Mouse (Mus musculus): ENCODE measurements around the gene Olfr558. TPM values are rescaled to one million over a fixed set of nuclear protein-coding genes. Genes with fewer than 3 reads are reported as not detected.

Gene Olfr558
- total RNA-seq (2021), result 1 to 10 TPM; 6.2 TPM

- intact Hi-C loops (cut with DNase I), result no loop called here
- DNase-seq, result no peak
Measured at GRCm38 (mm10) chr7:102701915-102702314, at the start of gene Olfr558. Olfr558 (plus strand) TSS chr7:102702215.

DNA sequence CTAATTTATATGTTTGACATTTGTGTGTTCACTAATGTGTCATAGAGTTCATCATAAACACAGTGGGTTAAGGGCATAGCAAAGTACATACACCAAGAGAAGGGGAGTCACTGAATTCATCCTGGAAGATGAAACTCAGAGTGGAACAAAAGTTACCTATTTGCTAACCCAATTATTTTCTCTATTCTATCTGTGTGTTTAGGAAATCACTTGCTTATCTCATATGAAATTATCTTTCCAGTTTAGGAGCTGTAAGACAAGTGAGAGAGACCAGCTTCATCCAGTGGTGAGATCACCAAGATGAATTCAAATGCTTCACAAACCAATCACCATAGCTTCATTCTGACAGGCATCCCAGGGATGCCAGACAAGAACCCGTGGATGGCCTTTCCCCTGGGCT, 43.5 kb upstream of the Olfr558 start, which contains the start of gene Olfr555:
Gene Olfr555, plus strand, starts transcription at position 301 of the 400 bp plus-strand sequence.
- intact Hi-C loops (cut with DNase I), result no loop called here
- DNase-seq, result no peak

GRCm38 (mm10) chr7:102664599-102664998, 37.4 kb upstream of the Olfr558 start, which contains the start of gene Olfr556:
Olfr556 (plus strand) TSS chr7:102664899.
- no peak for DNase-seq
- intact Hi-C loops (cut with DNase I), result loop anchor here (2.0 to 10.0 kb wide), 2 partner anchors 90 to 254 kb away; partner anchors contain the start of genes Olfr560 and Olfr78

- intact Hi-C loops (cut with DNase I), result loop anchor here (2.0 to 10.0 kb wide), 2 partner anchors 89 to 253 kb away; partner anchors contain the start of genes Olfr560 and Olfr78
- DNase-seq, result peak in 1 of 2 experiments; percentile 26
Measured at GRCm38 (mm10) chr7:102665378-102665777, 36.6 kb upstream of the Olfr558 start.

DNA sequence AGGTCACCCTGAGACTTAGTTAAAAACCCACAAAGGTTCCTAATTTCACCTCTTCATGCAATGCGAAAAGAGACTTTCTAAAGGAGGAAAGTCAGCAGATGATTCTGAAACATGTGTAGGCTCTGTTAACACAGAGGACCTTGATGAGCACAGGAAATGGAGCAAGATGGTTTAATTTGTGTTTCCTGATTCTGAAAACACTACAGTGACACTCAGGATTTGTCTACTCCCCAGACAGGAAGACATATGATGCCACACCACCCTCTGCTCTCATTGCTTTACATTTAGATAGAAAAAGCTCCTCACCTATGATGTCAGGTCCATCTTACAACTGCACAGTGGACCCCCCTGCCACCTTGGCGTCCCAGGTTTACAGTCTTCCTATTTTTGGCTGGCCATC, 25.8 kb upstream of the Olfr558 start:
- intact Hi-C loops (cut with DNase I), result no loop called here
- no peak for DNase-seq

DNA sequence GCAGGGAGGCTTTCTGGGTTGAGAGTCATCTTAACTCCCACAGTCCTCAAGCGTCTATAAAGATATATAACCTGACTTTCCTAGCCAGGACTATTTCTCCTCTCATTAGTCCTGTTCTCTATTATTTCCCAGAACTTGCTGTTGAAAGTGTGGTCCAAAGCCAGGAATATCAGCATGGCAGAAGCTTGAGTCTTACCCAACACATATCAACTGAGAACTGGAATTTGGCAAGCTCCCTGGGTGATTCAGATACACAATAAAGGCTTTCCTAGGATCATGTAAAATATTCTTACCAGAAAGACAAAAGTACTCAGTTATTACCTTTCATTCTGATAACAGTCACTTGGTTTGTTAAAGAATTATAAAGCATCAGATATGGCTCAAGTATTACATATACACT, 20.1 kb upstream of the Olfr558 start:
- intact Hi-C loops (cut with DNase I), result no loop called here

DNA sequence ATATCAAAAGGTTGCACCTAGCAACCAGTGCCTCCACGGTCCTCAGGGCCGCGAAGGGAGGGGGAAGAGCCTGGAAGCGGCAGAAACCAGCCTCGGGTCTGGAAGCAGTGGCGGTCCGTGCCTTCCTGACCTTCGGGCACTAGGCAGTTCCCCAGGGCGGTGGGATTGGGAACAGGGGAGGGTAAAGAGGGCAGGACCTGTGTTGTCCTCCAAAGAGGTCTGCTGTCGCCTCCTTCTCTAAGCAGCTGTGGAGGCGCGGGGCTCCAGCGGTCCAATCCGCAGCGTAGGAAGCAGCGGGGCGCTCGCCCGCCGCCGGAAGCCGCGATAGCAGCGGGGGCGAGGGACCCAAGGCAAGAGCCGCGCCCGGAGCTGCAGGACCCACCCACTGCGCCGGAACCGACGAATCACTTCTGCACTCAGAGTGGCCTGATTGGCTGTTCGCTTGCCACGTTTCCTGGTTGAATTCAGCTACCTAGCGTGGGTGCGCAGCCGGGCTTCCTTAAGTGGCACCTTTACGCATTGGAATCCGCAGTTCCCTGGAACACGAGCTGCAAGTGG, 15.0 kb upstream of the Olfr558 start, which contains the start of gene Trim68:
Gene Trim68, minus strand, starts transcription at position 384 of the 558 bp plus-strand sequence.
- peak; percentile 92 to 93 for DNase-seq
- intact Hi-C loops (cut with DNase I), result no loop called here

More for the DNA sequence above, 20.1 kb upstream of the Olfr558 start:
- DNase-seq, result no peak

GRCm38 (mm10) chr7:102695358-102696125, 6.5 kb upstream of the Olfr558 start, which contains the start of gene Olfr557:
Olfr557 (plus strand) TSS chr7:102695910.
- intact Hi-C loops (cut with DNase I), result loop anchor here (10.0 kb wide), 1 partner anchor 219 kb away; the partner anchor contains the start of gene Olfr571

DNA sequence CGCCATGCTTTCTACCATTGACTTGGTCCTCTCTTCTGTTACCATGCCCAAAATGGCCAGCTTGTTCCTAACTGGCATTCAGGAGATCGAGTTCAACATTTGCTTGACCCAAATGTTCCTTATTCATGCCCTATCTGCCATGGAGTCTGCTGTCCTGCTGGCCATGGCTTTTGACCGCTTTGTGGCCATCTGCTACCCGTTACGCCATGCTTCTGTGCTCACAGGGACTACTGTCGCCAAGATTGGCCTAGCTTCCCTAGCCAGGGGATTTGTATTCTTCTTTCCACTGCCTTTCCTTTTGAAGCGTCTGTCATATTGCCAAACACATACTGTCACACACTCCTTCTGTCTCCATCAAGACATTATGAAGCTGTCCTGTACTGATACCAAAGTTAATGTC, 3.6 kb upstream of the Olfr558 start:
- DNase-seq, result no peak
- intact Hi-C loops (cut with DNase I), result loop anchor here (10.0 kb wide), 1 partner anchor 216 kb away; the partner anchor contains the start of gene Olfr571

More at GRCm38 (mm10) chr7:102695358-102696125, 6.5 kb upstream of the Olfr558 start, which contains the start of gene Olfr557:
- peak; percentile 36 to 71 for DNase-seq

GRCm38 (mm10) chr7:102718970-102719369, 17.0 kb downstream of the Olfr558 start, which contains the start of gene Olfr33:
Olfr33 (minus strand) TSS chr7:102719070.
- intact Hi-C loops (cut with DNase I), result no loop called here
- no peak for DNase-seq

DNA sequence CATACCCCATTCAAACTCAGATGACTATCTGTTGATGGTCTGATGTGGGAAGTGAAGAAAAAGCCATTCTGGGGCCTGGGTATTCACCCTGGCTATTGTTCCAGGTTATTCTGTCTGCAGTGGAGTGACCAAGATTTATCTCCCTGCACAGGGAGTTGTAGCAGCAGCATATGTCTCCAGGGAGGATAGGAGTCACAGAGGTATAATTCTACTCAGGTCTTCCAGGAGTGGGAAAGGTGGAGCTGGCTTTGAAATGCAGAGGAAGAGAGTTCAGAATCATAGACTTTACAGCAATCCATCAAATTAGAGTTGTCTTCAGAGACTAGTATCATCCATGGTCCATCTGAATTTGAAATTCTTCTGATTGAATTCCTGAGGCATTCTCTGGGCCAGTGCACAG, 25.4 kb downstream of the Olfr558 start, which contains the start of gene Olfr559:
Gene Olfr559, minus strand, starts transcription at position 101 of the 400 bp plus-strand sequence.
- intact Hi-C loops (cut with DNase I), result no loop called here

DNA sequence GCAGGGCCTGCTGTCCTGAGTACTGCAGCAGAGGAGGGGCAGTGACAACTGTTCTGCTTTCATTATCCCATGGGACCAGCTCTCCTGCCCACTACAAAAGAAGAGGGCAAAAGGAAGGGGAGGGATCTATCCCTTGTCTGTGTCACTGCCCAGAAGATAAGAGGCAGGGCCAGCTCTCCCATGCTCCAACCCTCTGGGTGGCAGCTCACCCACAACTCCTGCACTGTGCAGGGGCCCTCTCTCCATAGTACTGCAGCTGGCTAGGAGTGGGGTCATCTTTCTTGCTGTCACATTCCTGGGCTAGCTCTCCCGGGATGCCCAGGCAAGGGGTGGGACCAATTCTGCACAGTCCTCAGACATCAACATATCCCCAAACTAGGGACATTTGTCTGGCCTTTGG, 31.8 kb downstream of the Olfr558 start:
- DNase-seq, result no peak
- intact Hi-C loops (cut with DNase I), result no loop called here

More for the DNA sequence above, 25.4 kb downstream of the Olfr558 start, which contains the start of gene Olfr559:
- no peak for DNase-seq

DNA sequence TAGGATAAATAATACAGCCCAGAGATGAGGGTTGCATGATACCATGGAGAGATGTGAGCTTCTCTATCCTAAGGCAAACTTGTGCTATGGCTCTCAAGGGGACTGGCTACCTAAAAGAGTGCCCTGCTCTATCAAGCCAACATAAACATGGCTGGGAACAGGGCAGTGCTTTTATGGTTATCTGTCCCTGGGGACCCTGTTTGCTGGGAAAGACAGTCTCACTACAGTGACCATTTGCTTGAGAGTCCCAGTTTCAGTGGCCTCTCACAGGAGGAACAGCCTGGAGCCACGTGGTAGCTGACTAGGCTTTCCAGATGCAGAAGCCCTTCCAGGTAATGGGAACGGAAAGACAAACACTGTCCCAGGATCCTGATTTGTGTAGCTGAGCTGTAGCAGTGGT, 35.7 kb downstream of the Olfr558 start:
- intact Hi-C loops (cut with DNase I), result no loop called here

DNA sequence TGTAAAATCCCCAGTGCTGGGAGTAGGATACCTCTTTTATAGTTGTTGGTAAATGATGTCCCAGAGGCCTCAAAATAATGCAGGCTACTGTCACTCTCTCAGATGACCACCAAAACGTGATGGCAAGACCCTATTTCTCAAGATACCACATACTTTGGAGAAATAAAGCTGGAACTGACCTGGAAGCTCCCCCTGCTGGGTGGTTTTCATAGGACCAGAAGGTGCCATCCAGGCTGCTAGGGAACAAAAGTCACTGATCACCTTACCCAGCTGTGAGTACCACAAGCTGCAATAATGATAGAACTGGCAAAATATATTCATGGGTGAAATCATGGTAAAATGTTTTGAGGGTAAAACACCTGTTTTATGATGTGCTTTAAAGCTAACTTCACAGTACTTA, 50.1 kb downstream of the Olfr558 start:
- intact Hi-C loops (cut with DNase I), result loop anchor here (2.0 to 10.0 kb wide), 2 partner anchors 87 to 239 kb away; partner anchors contain the start of gene Olfr556

More for the DNA sequence above, 35.7 kb downstream of the Olfr558 start:
- DNase-seq, result peak; percentile 2 to 8

GRCm38 (mm10) chr7:102759266-102759665, 57.3 kb downstream of the Olfr558 start, which contains the start of the genes Olfr560 and Olfr78:
Olfr560 (minus strand) TSS chr7:102759366.
Olfr78 (minus strand) TSS chr7:102759471.
- intact Hi-C loops (cut with DNase I), result loop anchor here (10.0 kb wide), 1 partner anchor 94 kb away; the partner anchor contains the start of gene Olfr556
- no peak for DNase-seq

More for the DNA sequence above, 50.1 kb downstream of the Olfr558 start:
- peak in 1 of 2 experiments; percentile 10 for DNase-seq

Other genes with a start within 250 kb of the Olfr558 start
- not detected for gene Olfr543, start 220.5 kb upstream of the Olfr558 start, total RNA-seq (2021)
- not detected for gene Olfr544, start 213.9 kb upstream of the Olfr558 start, total RNA-seq (2021)
- not detected for gene Olfr545, start 202.6 kb upstream of the Olfr558 start, total RNA-seq (2021)
- not detected for gene Olfr547, start 167.5 kb upstream of the Olfr558 start, total RNA-seq (2021)
- gene Olfr548-ps1, start 161.3 kb upstream of the Olfr558 start, total RNA-seq (2021), result not detected
- gene Olfr549, start 152.3 kb upstream of the Olfr558 start, total RNA-seq (2021), result not detected
- 1 to 10 TPM; 5.2 to 5.7 TPM for gene Trim21, start 136.7 kb upstream of the Olfr558 start, total RNA-seq (2021)
- gene Olfr550, start 130.8 kb upstream of the Olfr558 start, total RNA-seq (2021), result under 1 TPM in 1 of 2 experiments, not detected in 1; 0.24 TPM
- gene Olfr551, start 110.3 kb upstream of the Olfr558 start, total RNA-seq (2021), result not detected
- gene Olfr552, start 104.4 kb upstream of the Olfr558 start, total RNA-seq (2021), result under 1 TPM; 0.12 to 0.24 TPM
- gene Olfr553, start 84.0 kb upstream of the Olfr558 start, total RNA-seq (2021), result not detected
- gene Olfr554, start 63.8 kb upstream of the Olfr558 start, total RNA-seq (2021), result not detected
- not detected for gene Olfr555, start 43.4 kb upstream of the Olfr558 start, total RNA-seq (2021)
- not detected for gene Olfr556, start 37.3 kb upstream of the Olfr558 start, total RNA-seq (2021)
- gene Trim68, start 14.9 kb upstream of the Olfr558 start, total RNA-seq (2021), result 10 to 100 TPM in 1 of 2 experiments, 1 to 10 TPM in 1; 6.9 to 10.6 TPM
- gene Olfr557, start 6.3 kb upstream of the Olfr558 start, total RNA-seq (2021), result not detected
- not detected for gene Olfr33, start 16.9 kb downstream of the Olfr558 start, total RNA-seq (2021)
- not detected for gene Olfr559, start 25.3 kb downstream of the Olfr558 start, total RNA-seq (2021)
- under 1 TPM; 0.12 to 0.57 TPM for gene Olfr560, start 57.2 kb downstream of the Olfr558 start, total RNA-seq (2021)
- 1 to 10 TPM; 2.1 to 2.2 TPM for gene Olfr78, start 57.3 kb downstream of the Olfr558 start, total RNA-seq (2021)
- gene Olfr561, start 69.0 kb downstream of the Olfr558 start, total RNA-seq (2021), result not detected
- gene Olfr564, start 101.3 kb downstream of the Olfr558 start, total RNA-seq (2021), result not detected
- not detected for gene Olfr566, start 156.6 kb downstream of the Olfr558 start, total RNA-seq (2021)
- not detected for gene Olfr568, start 174.9 kb downstream of the Olfr558 start, total RNA-seq (2021)
- gene Olfr569, start 188.7 kb downstream of the Olfr558 start, total RNA-seq (2021), result not detected
- gene Olfr570, start 192.4 kb downstream of the Olfr558 start, total RNA-seq (2021), result not detected
- gene Olfr571, start 215.3 kb downstream of the Olfr558 start, total RNA-seq (2021), result not detected
- gene Olfr572, start 222.2 kb downstream of the Olfr558 start, total RNA-seq (2021), result not detected
- not detected for gene Olfr573-ps1, start 240.4 kb downstream of the Olfr558 start, total RNA-seq (2021)
- not detected for gene Olfr574, start 246.3 kb downstream of the Olfr558 start, total RNA-seq (2021)

Data from heart, postnatal 10 days (tissue).